Mouse (Mus musculus) adrenal gland, adult 2 months (tissue): ENCODE measurements around the gene Nploc4. TPM values are rescaled to one million over a fixed set of nuclear protein-coding genes. Genes with fewer than 3 reads are reported as not detected.
"Not testable (repeated sequence)": the region's sequence is repeated elsewhere in the genome, so short reads cannot be mapped to it uniquely, and the experiment has no call there.

Source experiments
- DNase-seq: peaks from one replicate; pipeline ENCODE4 v3.0.0; 2021
- polyA plus RNA-seq: library from polyadenylated mRNA; depleted of rRNA; stranded (reverse); fragments of >200 nt; gene quantifications from 2 replicates; pipeline ENCODE4 v1.2.3, GENCODE M21; 2012
- total RNA-seq, 2 experiments: library from RNA; stranded (reverse); gene quantifications; 2 replicates each; pipeline ENCODE4 v1.2.3; 2021

The Nploc4 gene
- total and polyA plus RNA-seq, 3 experiments: 76.6 to 132 (median 108) TPM

GRCm38 (mm10) chr11:120354304-120355276, 82.9 kb downstream of the Nploc4 start:
- DNase-seq: peak; percentile 60

GRCm38 (mm10) chr11:120353500-120354303, 83.8 kb downstream of the Nploc4 start:
- peak; percentile 97 for DNase-seq

GRCm38 (mm10) chr11:120352571-120353290, 84.8 kb downstream of the Nploc4 start:
- DNase-seq: peak; percentile 54

GRCm38 (mm10) chr11:120352093-120352350, 85.5 kb downstream of the Nploc4 start:
- DNase-seq: not testable (repeated sequence)

GRCm38 (mm10) chr11:120351250-120352092, 86.0 kb downstream of the Nploc4 start:
- no peak for DNase-seq

- peak; percentile 56 for DNase-seq
Observed at GRCm38 (mm10) chr11:120350711-120351110, 86.8 kb downstream of the Nploc4 start.

GRCm38 (mm10) chr11:120349986-120350702, 87.4 kb downstream of the Nploc4 start:
- DNase-seq: peak; percentile 95

- peak; percentile 73 for DNase-seq
Observed at GRCm38 (mm10) chr11:120349371-120349985, 88.0 kb downstream of the Nploc4 start.

GRCm38 (mm10) chr11:120348684-120349370, 88.7 kb downstream of the Nploc4 start:
- peak; percentile 72 for DNase-seq

- peak; percentile 95 for DNase-seq
Observed at GRCm38 (mm10) chr11:120347791-120348683, 89.5 kb downstream of the Nploc4 start, which contains the start of gene Actg1. TSS of gene Actg1 (minus strand) at chr11:120348542.

- DNase-seq: peak; percentile 43
Observed at GRCm38 (mm10) chr11:120347301-120347700, 90.2 kb downstream of the Nploc4 start.

- DNase-seq: not testable (repeated sequence)
Observed at GRCm38 (mm10) chr11:120346383-120347034, 91.0 kb downstream of the Nploc4 start.

- no peak for DNase-seq
Observed at GRCm38 (mm10) chr11:120345067-120345681, 92.3 kb downstream of the Nploc4 start.

- no peak for DNase-seq
Observed at GRCm38 (mm10) chr11:120344310-120344920, 93.1 kb downstream of the Nploc4 start.

GRCm38 (mm10) chr11:120343519-120344309, 93.8 kb downstream of the Nploc4 start:
- no peak for DNase-seq

GRCm38 (mm10) chr11:120342656-120343160, 94.8 kb downstream of the Nploc4 start:
- no peak for DNase-seq
